9 mouse cellular contexts compared by ENCODE assay signal in genomic region chr10:80663485-80664196, GRCm38 (mm10). TPM values are rescaled to one million over a fixed set of nuclear protein-coding genes. Genes with fewer than 3 reads are reported as not detected.
DNase-seq lines count a peak whose midpoint lies in the region; ATAC-seq lines count a peak whose summit lies in the region.
"Had no signal": no experiment of that assay in that cellular context is flagged by ENCODE, and none has a peak within 500 bp of the region (broad histone marks: within the 10 kb centered on the region; RNA-seq: fewer than 3 reads in every experiment).

No protein-coding gene starts in this region.

- 20% methylated on average over 5 of the region's 5 CpGs for WGBS in kidney, embryonic 14.5 days
- 64% methylated on average over 5 of the region's 5 CpGs for WGBS in embryonic facial prominence, embryonic 10.5 days
- WGBS in liver, embryonic 15.5 days (ENCODE audit: insufficient replicate concordance) = 9% methylated on average over 5 of the region's 5 CpGs

- 0 out of 2 replicates have a peak overlapping the region, but pooled peaks have one; percentile 0 for H3K4me2 ChIP-seq in kidney, embryonic 14.5 days (replicated peaks; ENCODE audit: low read depth, low read length)
- H3K4me2 ChIP-seq in liver, embryonic 15.5 days = peak overlapping the region; percentile 51
- H3K4me2 ChIP-seq: midbrain, embryonic 12.5 days had no signal

- no peak for ATAC-seq in kidney, embryonic 14.5 days (ENCODE audit: low FRiP score, low TSS enrichment)
- no peak for ATAC-seq in liver, embryonic 15.5 days (ENCODE audit: insufficient read depth)

- H3K9ac ChIP-seq in kidney, embryonic 14.5 days (ENCODE audit: low read depth, low read length) = no peak overlapping the region
- no peak overlapping the region for H3K9ac ChIP-seq in liver, embryonic 15.5 days
- H3K9ac ChIP-seq: midbrain, embryonic 12.5 days had no signal

- H3K4me1 ChIP-seq in kidney, embryonic 14.5 days (ENCODE audit: control insufficient read depth, insufficient read depth, low read length) = peaks cover 40% of the 10 kb centered on the region
- peaks cover 50% of the 10 kb centered on the region for H3K4me1 ChIP-seq in embryonic facial prominence, embryonic 10.5 days
- H3K4me1 ChIP-seq in liver, embryonic 15.5 days (replicated peaks) = peaks cover 74% of the 10 kb centered on the region

- no peaks in the 10 kb centered on the region for H3K9me3 ChIP-seq in kidney, embryonic 14.5 days (ENCODE audit: control insufficient read depth, low read length)
- H3K9me3 ChIP-seq in embryonic facial prominence, embryonic 10.5 days = no peaks in the 10 kb centered on the region
- H3K9me3 ChIP-seq in liver, embryonic 15.5 days (replicated peaks) = no peaks in the 10 kb centered on the region
- H3K9me3 ChIP-seq: midbrain, embryonic 12.5 days had no signal

- H3K4me3 ChIP-seq in kidney, embryonic 14.5 days (ENCODE audit: low read length) = no peak overlapping the region
- H3K4me3 ChIP-seq in embryonic facial prominence, embryonic 10.5 days = no peak overlapping the region
- H3K4me3 ChIP-seq in liver, embryonic 15.5 days (replicated peaks) = no peak overlapping the region
- H3K4me3 ChIP-seq: midbrain, embryonic 12.5 days had no signal

- no peaks in the 10 kb centered on the region for H3K27me3 ChIP-seq in kidney, embryonic 14.5 days (ENCODE audit: control insufficient read depth, insufficient read depth, low read length)
- no peaks in the 10 kb centered on the region for H3K27me3 ChIP-seq in embryonic facial prominence, embryonic 10.5 days (replicated peaks; ENCODE audit: low read depth, poor library complexity, severe bottlenecking)
- H3K27me3 ChIP-seq in liver, embryonic 15.5 days = no peaks in the 10 kb centered on the region
- H3K27me3 ChIP-seq: midbrain, embryonic 12.5 days had no signal

- peaks cover 28% of the 10 kb centered on the region for H3K36me3 ChIP-seq in kidney, embryonic 14.5 days (ENCODE audit: control insufficient read depth, insufficient read depth, low read length)
- peaks cover 35% of the 10 kb centered on the region for H3K36me3 ChIP-seq in embryonic facial prominence, embryonic 10.5 days (replicated peaks)
- peaks cover 37% of the 10 kb centered on the region for H3K36me3 ChIP-seq in liver, embryonic 15.5 days (replicated peaks)

- peak overlapping the region; percentile 43; the same call in 1 of the 2 replicates for H3K27ac ChIP-seq in kidney, embryonic 14.5 days (ENCODE audit: low read depth, low read length)
- H3K27ac ChIP-seq in embryonic facial prominence, embryonic 10.5 days (replicated peaks) = peak overlapping the region; percentile 71
- H3K27ac ChIP-seq in liver, embryonic 15.5 days (replicated peaks) = peak overlapping the region; percentile 76

- DNase-seq in kidney, postnatal 10 days = no peak
- DNase-seq in CD4-positive helper T cell, adult 2 months (ENCODE audit: low read depth, low spot score) = peak; percentile 44
- DNase-seq in embryonic facial prominence, embryonic 10.5 days (ENCODE audit: low spot score) = no peak
- DNase-seq in left cerebral cortex, postnatal 25 days (ENCODE audit: low spot score in 2 of 2) = no peak
- DNase-seq in cerebellum, adult 11 months = no peak
- no peak for DNase-seq in embryo, embryonic 10.5 days (ENCODE audit: low spot score)

- intact Hi-C loops in left cerebral cortex, postnatal 25 days (cut with DNase I) = no loop called here

RNA-seq across cellular contexts. Expression of gene Btbd2, which starts 6.8 kb away (rescaled TPM):
- polyA plus RNA-seq in kidney, embryonic 14.5 days (2014; fragmentation: Nextera tagmentation; extraction: Ambion mirVana) = 63.4 and 80.2 TPM in 2 replicates
- 83.2 and 84.8 TPM in 2 replicates for polyA plus RNA-seq in embryonic facial prominence, embryonic 10.5 days (2016; fragmentation: Nextera tagmentation; extraction: Ambion mirVana)
- polyA plus RNA-seq in liver, embryonic 15.5 days (2015; fragmentation: Nextera tagmentation; extraction: Ambion mirVana) = 14.4 and 15.9 TPM in 2 replicates
- 10 to 100 TPM; 91.7 to 92.7 TPM for total RNA-seq in left cerebral cortex, postnatal 25 days (2021)

RNA-seq across cellular contexts. Expression of gene Mknk2, which starts 14.3 kb away (rescaled TPM):
- 68.1 and 99.2 TPM in 2 replicates for polyA plus RNA-seq in kidney, embryonic 14.5 days (2014; fragmentation: Nextera tagmentation; extraction: Ambion mirVana)
- 118 and 119 TPM in 2 replicates for polyA plus RNA-seq in embryonic facial prominence, embryonic 10.5 days (2016; fragmentation: Nextera tagmentation; extraction: Ambion mirVana)
- 74.9 and 84.6 TPM in 2 replicates for polyA plus RNA-seq in liver, embryonic 15.5 days (2015; fragmentation: Nextera tagmentation; extraction: Ambion mirVana)
- 10 to 100 TPM; 35.3 to 44.0 TPM for total RNA-seq in left cerebral cortex, postnatal 25 days (2021)

RNA-seq across cellular contexts. Expression of gene Mob3a, which starts 38.1 kb away (rescaled TPM):
- 23.3 and 34.4 TPM in 2 replicates for polyA plus RNA-seq in kidney, embryonic 14.5 days (2014; fragmentation: Nextera tagmentation; extraction: Ambion mirVana)
- polyA plus RNA-seq in embryonic facial prominence, embryonic 10.5 days (2016; fragmentation: Nextera tagmentation; extraction: Ambion mirVana) = 54.4 and 54.7 TPM in 2 replicates
- polyA plus RNA-seq in liver, embryonic 15.5 days (2015; fragmentation: Nextera tagmentation; extraction: Ambion mirVana) = 28.0 and 31.6 TPM in 2 replicates
- total RNA-seq in left cerebral cortex, postnatal 25 days (2021) = 10 to 100 TPM; 13.4 to 15.8 TPM

RNA-seq across cellular contexts. Expression of gene Izumo4, which starts 38.3 kb away (rescaled TPM):
- polyA plus RNA-seq in kidney, embryonic 14.5 days (2014; fragmentation: Nextera tagmentation; extraction: Ambion mirVana) = 8.5 and 14.6 TPM in 2 replicates
- 10.5 and 10.8 TPM in 2 replicates for polyA plus RNA-seq in embryonic facial prominence, embryonic 10.5 days (2016; fragmentation: Nextera tagmentation; extraction: Ambion mirVana)
- polyA plus RNA-seq in liver, embryonic 15.5 days (2015; fragmentation: Nextera tagmentation; extraction: Ambion mirVana) = 7.1 and 8.1 TPM in 2 replicates
- 10 to 100 TPM; 35.9 to 42.5 TPM for total RNA-seq in left cerebral cortex, postnatal 25 days (2021)

RNA-seq across cellular contexts. Expression of gene Csnk1g2, which starts 41.0 kb away (rescaled TPM):
- 127 and 134 TPM in 2 replicates for polyA plus RNA-seq in kidney, embryonic 14.5 days (2014; fragmentation: Nextera tagmentation; extraction: Ambion mirVana)
- 198 TPM in 2 replicates for polyA plus RNA-seq in embryonic facial prominence, embryonic 10.5 days (2016; fragmentation: Nextera tagmentation; extraction: Ambion mirVana)
- polyA plus RNA-seq in liver, embryonic 15.5 days (2015; fragmentation: Nextera tagmentation; extraction: Ambion mirVana) = 49.7 and 60.4 TPM in 2 replicates
- total RNA-seq in left cerebral cortex, postnatal 25 days (2021) = 100 to 1,000 TPM; 222 to 247 TPM
